Mouse (Mus musculus): Measurements from ENCODE around the gene Shisal2b.

- TF ChIP-seq CTCF (IDR thresholded peaks at IDR 0.05; ENCODE audit: low read depth) (no peak), EP300 (IDR thresholded peaks at IDR 0.05; ENCODE audit: low read depth) (no peak)
Observed at GRCm38 (mm10) chr13:104894771-104895170, 31.1 kb upstream of the Shisal2b start.
